Mouse (Mus musculus): ENCODE data around the gene Coro1c.

Gene Coro1c

GRCm38 (mm10) chr5:113831741-113832140 is 76.8 kb downstream of the Coro1c start:
- in situ Hi-C loops (cut with MseI, MboI) = no loop called here

- in situ Hi-C loops (cut with MseI, MboI) = no loop called here
These were observed 77.8 kb downstream of the Coro1c start for GRCm38 (mm10) chr5:113830796-113831195.

- in situ Hi-C loops (cut with MseI, MboI) = no loop called here
These were observed 78.3 kb downstream of the Coro1c start for GRCm38 (mm10) chr5:113830292-113830643.

- in situ Hi-C loops (cut with MseI, MboI) = no loop called here
These were observed 78.8 kb downstream of the Coro1c start for GRCm38 (mm10) chr5:113829566-113830291.

GRCm38 (mm10) chr5:113828481-113828880 is 80.1 kb downstream of the Coro1c start:
- in situ Hi-C loops (cut with MseI, MboI) = no loop called here

- in situ Hi-C loops (cut with MseI, MboI) = no loop called here
These were observed 80.6 kb downstream of the Coro1c start for GRCm38 (mm10) chr5:113827991-113828411.

GRCm38 (mm10) chr5:113826619-113827018 is 81.9 kb downstream of the Coro1c start:
- in situ Hi-C loops (cut with MseI, MboI) = no loop called here

GRCm38 (mm10) chr5:113825558-113825957 is 83.0 kb downstream of the Coro1c start:
- in situ Hi-C loops (cut with MseI, MboI) = no loop called here

- in situ Hi-C loops (cut with MseI, MboI) = no loop called here
These were observed 84.3 kb downstream of the Coro1c start for GRCm38 (mm10) chr5:113824228-113824627.

GRCm38 (mm10) chr5:113818572-113818971 is 90.0 kb downstream of the Coro1c start:
- in situ Hi-C loops (cut with MseI, MboI) = no loop called here

- in situ Hi-C loops (cut with MseI, MboI) = no loop called here
These were observed 92.9 kb downstream of the Coro1c start for GRCm38 (mm10) chr5:113815638-113816152.

GRCm38 (mm10) chr5:113815041-113815389 is 93.5 kb downstream of the Coro1c start:
- in situ Hi-C loops (cut with MseI, MboI) = no loop called here

GRCm38 (mm10) chr5:113814111-113815040 is 94.2 kb downstream of the Coro1c start:
- in situ Hi-C loops (cut with MseI, MboI) = loop anchor here in 1 of 2 experiments (5.0 kb wide), 1 partner anchor 37 kb away; no protein-coding TSS in a partner anchor

GRCm38 (mm10) chr5:113813608-113814007 is 95.0 kb downstream of the Coro1c start:
- in situ Hi-C loops (cut with MseI, MboI) = loop anchor here in 1 of 2 experiments (5.0 kb wide), 1 partner anchor 36 kb away; no protein-coding TSS in a partner anchor

- in situ Hi-C loops (cut with MseI, MboI) = loop anchor here in 1 of 2 experiments (5.0 kb wide), 1 partner anchor 35 kb away; no protein-coding TSS in a partner anchor
These were observed 95.9 kb downstream of the Coro1c start for GRCm38 (mm10) chr5:113812638-113813037.

- in situ Hi-C loops (cut with MseI, MboI) = loop anchor here in 1 of 2 experiments (5.0 kb wide), 1 partner anchor 35 kb away; no protein-coding TSS in a partner anchor
These were observed 96.6 kb downstream of the Coro1c start for GRCm38 (mm10) chr5:113811824-113812420.

- in situ Hi-C loops (cut with MseI, MboI) = loop anchor here in 1 of 2 experiments (5.0 kb wide), 1 partner anchor 33 kb away; no protein-coding TSS in a partner anchor
These were observed 98.4 kb downstream of the Coro1c start for GRCm38 (mm10) chr5:113810111-113810510.

GRCm38 (mm10) chr5:113808177-113808576 is 100.4 kb downstream of the Coro1c start:
- in situ Hi-C loops (cut with MseI, MboI) = loop anchor here in 1 of 2 experiments (5.0 kb wide), 1 partner anchor 36 kb away; the partner anchor contains the start of genes Iscu and Sart3

- in situ Hi-C loops (cut with MseI, MboI) = loop anchor here in 1 of 2 experiments (5.0 kb wide), 1 partner anchor 35 kb away; the partner anchor contains the start of genes Iscu and Sart3
These were observed 100.8 kb downstream of the Coro1c start for GRCm38 (mm10) chr5:113807712-113808111.

GRCm38 (mm10) chr5:113806414-113806813 is 102.1 kb downstream of the Coro1c start:
- in situ Hi-C loops (cut with MseI, MboI) = loop anchor here in 1 of 2 experiments (5.0 kb wide), 1 partner anchor 34 kb away; the partner anchor contains the start of genes Iscu and Sart3

- in situ Hi-C loops (cut with MseI, MboI) = loop anchor here in 1 of 2 experiments (5.0 kb wide), 1 partner anchor 33 kb away; the partner anchor contains the start of genes Iscu and Sart3
These were observed 103.3 kb downstream of the Coro1c start for GRCm38 (mm10) chr5:113805301-113805700.

All from mouse trophoblast stem cell (cell line).